Mouse (Mus musculus) midbrain, embryonic 13.5 days (tissue): ENCODE data around the gene Rps15. TPM values are rescaled to one million over a fixed set of nuclear protein-coding genes. Genes with fewer than 3 reads are reported as not detected.

Source experiments
- ATAC-seq: fragments of 200-750 bp; cut with Nextera tagmentation; 2 replicates; pipeline ENCODE4 v1.8.0; 2017; ENCODE audit warnings: mild to moderate bottlenecking, moderate TSS enrichment, moderate library complexity
- H3K27ac ChIP-seq: fragments of 300-500 bp; sonication (generic); 2 replicates; pipeline ENCODE4 v1.5.1; 2015; ENCODE audit warnings: inconsistent platforms, mild to moderate bottlenecking, moderate library complexity
- H3K27me3 ChIP-seq: fragments of 300-500 bp; sonication (generic); 2 replicates; pipeline ENCODE4 v1.6.1; 2015; ENCODE audit warnings: mild to moderate bottlenecking, inconsistent platforms
- H3K36me3 ChIP-seq: fragments of 300-500 bp; sonication (generic); 2 replicates; pipeline ENCODE4 v1.6.1; 2015; ENCODE audit warnings: mild to moderate bottlenecking, inconsistent platforms
- H3K4me1 ChIP-seq: fragments of 300-500 bp; sonication (generic); replicated peaks from 2 replicates; pipeline ENCODE4 v1.6.1; 2015; ENCODE audit warnings: inconsistent platforms
- H3K4me2 ChIP-seq: fragments of 300-500 bp; sonication (generic); replicated peaks from 2 replicates; pipeline ENCODE4 v1.6.1; 2015; ENCODE audit warnings: moderate library complexity, mild to moderate bottlenecking, inconsistent platforms
- H3K4me3 ChIP-seq: fragments of 300-500 bp; sonication (generic); replicated peaks from 2 replicates; pipeline ENCODE4 v1.5.1; 2015; ENCODE audit warnings: mild to moderate bottlenecking, inconsistent platforms
- H3K9ac ChIP-seq: fragments of 300-500 bp; sonication (generic); replicated peaks from 2 replicates; pipeline ENCODE4 v1.6.1; 2015; ENCODE audit warnings: mild to moderate bottlenecking, inconsistent platforms
- H3K9me3 ChIP-seq: fragments of 300-500 bp; sonication (generic); 2 replicates; pipeline ENCODE4 v1.6.1; 2016; ENCODE audit warnings: mild to moderate bottlenecking, inconsistent platforms
- WGBS: fragments of 180-500 bp; shearing (Covaris S2); methylation state at CpG from one replicate; pipeline ENCODE4 v1.1.7; 2015; 5-methylcytosine and 5-hydroxymethylcytosine counted together
- polyA plus RNA-seq: library from polyadenylated mRNA; unstranded; fragments of >200 nt; fragmentation: Nextera tagmentation; extraction: Ambion mirVana; gene quantifications from 2 replicates; pipeline ENCODE4 v1.2.1, GENCODE M21; 2015

Rps15 gene
- polyA plus RNA-seq, 1 experiment from 2014 or later: 631 TPM

GRCm38 (mm10) chr10:80262776-80263365 is 29.4 kb upstream of the Rps15 start:
- Histone ChIP-seq H3K36me3 (peaks cover 24% of the 10 kb centered on the region), H3K27ac (no peak overlapping the region), H3K9ac (no peak overlapping the region), H3K27me3 (no peaks in the 10 kb centered on the region), H3K9me3 (no peaks in the 10 kb centered on the region), H3K4me2 (no peak overlapping the region), H3K4me3 (no peak overlapping the region), H3K4me1 (peaks cover 64% of the 10 kb centered on the region)
- WGBS: 92% methylated on average over 10 of the region's 10 CpGs
- no peak for ATAC-seq

- Histone ChIP-seq H3K4me3 (peak overlapping the region; percentile 92), H3K4me1 (peaks cover 70% of the 10 kb centered on the region), H3K9me3 (no peaks in the 10 kb centered on the region), H3K27me3 (no peaks in the 10 kb centered on the region), H3K9ac (peak overlapping the region; percentile 98), H3K4me2 (peak overlapping the region; percentile 85), H3K27ac (peak overlapping the region; percentile 67), H3K36me3 (peaks cover 13% of the 10 kb centered on the region; the same call in 1 of the 2 replicates)
- ATAC-seq: peak; percentile 75
- WGBS: 2% methylated on average over 79 of the region's 81 CpGs
Observed at GRCm38 (mm10) chr10:80264341-80265148, 27.7 kb upstream of the Rps15 start.

DNA sequence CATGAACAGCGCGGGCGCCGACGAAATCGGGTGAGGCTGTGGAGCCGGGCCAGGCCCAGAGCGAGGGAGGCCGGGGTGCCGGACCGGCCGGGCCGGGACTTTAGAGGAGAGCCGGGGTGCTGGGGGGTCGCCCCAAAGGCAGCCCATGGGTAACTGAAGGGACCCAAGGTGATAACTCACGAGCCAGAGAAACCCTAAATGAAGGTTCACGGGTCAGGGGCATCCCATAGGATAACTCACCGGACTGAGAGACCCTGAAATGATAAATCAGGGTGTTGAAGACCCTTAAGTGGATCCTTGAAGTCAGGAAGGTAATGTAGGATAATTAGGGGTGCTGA is 27.1 kb upstream of the Rps15 start:
- Histone ChIP-seq H3K9ac (peak overlapping the region; percentile 98), H3K36me3 (peaks cover 13% of the 10 kb centered on the region; the same call in 1 of the 2 replicates), H3K27me3 (no peaks in the 10 kb centered on the region), H3K4me1 (peaks cover 69% of the 10 kb centered on the region), H3K27ac (peak overlapping the region; percentile 67), H3K9me3 (no peaks in the 10 kb centered on the region), H3K4me2 (peak overlapping the region; percentile 85), H3K4me3 (peak overlapping the region; percentile 92)
- no peak for ATAC-seq
- under 1% methylated on average over 18 of the region's 18 CpGs for WGBS

- Histone ChIP-seq H3K4me1 (peaks cover 68% of the 10 kb centered on the region), H3K9ac (peak overlapping the region; percentile 53)
Observed at GRCm38 (mm10) chr10:80270099-80270498, 22.2 kb upstream of the Rps15 start.

DNA sequence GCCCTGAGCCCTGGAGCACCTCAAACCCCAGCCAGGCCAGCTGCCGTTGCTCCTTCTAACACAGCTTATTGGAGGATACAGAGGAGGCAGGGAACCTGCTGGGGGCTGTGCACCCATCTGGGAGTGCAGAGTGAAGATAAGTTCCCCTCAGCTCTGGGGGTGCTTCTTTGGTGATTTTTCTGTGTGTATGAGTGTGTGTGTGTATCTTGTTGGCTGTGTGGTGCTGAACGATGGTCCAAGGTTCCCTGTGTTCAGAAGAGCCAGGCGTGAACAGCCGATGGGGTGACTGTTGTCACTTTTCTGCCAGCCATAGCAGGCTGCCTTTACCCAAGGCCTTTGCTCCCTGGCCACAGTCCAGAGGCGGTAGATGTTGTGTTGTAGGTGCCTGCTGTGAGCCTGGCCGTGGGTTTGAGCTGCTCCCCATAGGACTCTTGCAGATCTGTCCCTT is 21.5 kb upstream of the Rps15 start:
- peaks cover 33% of the 10 kb centered on the region for H3K36me3 ChIP-seq
- peak overlapping the region; percentile 53 for H3K9ac ChIP-seq
- peaks cover 65% of the 10 kb centered on the region for H3K4me1 ChIP-seq
- H3K27me3 ChIP-seq: no peaks in the 10 kb centered on the region
- no peak for ATAC-seq
- no peak overlapping the region for H3K4me3 ChIP-seq
- WGBS: 76% methylated on average over 6 of the region's 6 CpGs
- H3K9me3 ChIP-seq: no peaks in the 10 kb centered on the region
- H3K27ac ChIP-seq: 0 out of 2 replicates have a peak overlapping the region, but pooled peaks have one; percentile 30
- H3K4me2 ChIP-seq: no peak overlapping the region

More at GRCm38 (mm10) chr10:80270099-80270498, 22.2 kb upstream of the Rps15 start:
- no peak for ATAC-seq
- H3K9me3 ChIP-seq: no peaks in the 10 kb centered on the region
- no peaks in the 10 kb centered on the region for H3K27me3 ChIP-seq
- no peak overlapping the region for H3K4me3 ChIP-seq
- H3K27ac ChIP-seq: 0 out of 2 replicates have a peak overlapping the region, but pooled peaks have one; percentile 30
- no peak overlapping the region for H3K4me2 ChIP-seq
- peaks cover 29% of the 10 kb centered on the region for H3K36me3 ChIP-seq
- WGBS: 100% methylated on average over 2 of the region's 2 CpGs

GRCm38 (mm10) chr10:80271186-80271843 is 20.9 kb upstream of the Rps15 start:
- Histone ChIP-seq H3K9ac (peak overlapping the region; percentile 53), H3K27me3 (no peaks in the 10 kb centered on the region), H3K9me3 (no peaks in the 10 kb centered on the region), H3K4me2 (no peak overlapping the region), H3K36me3 (peaks cover 38% of the 10 kb centered on the region), H3K27ac (no peak overlapping the region), H3K4me3 (no peak overlapping the region), H3K4me1 (peaks cover 59% of the 10 kb centered on the region)
- WGBS: 89% methylated on average over 5 of the region's 5 CpGs
- ATAC-seq: no peak

DNA sequence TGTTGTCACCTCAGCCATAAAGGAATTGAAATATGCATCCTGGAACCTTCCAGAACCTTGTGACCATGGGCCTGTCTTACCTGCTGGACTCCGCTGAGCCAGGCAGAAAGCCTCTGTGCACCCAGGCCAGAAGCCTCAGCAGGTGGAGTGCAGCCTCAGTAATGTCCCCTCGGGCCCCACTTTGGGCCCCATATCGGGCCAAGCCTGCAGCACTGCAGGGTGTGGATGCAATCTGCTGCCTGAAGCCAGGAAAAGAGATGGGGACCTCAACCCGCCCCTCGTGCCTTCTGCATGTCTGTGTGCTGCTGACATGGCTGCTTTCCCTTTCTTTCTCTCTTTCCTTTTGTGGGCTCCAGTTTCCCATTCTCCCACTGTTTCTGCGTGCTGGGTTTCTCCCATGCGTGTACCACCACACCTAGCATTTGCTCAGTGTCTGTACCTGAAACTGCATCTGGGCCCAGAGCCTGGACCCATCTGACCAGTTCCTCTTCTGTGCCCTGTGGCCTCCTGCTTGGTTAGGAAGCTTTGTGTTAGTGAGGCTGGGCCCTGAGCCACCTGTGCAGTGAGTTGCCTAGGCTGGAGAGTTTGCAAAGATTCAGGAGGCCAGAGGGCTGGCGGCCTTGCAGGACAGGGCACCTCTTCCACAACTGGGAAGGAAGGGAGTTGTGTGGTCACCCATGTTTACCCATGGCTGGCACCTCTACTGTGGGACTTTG is 20.2 kb upstream of the Rps15 start:
- no peaks in the 10 kb centered on the region for H3K9me3 ChIP-seq
- peaks cover 43% of the 10 kb centered on the region for H3K36me3 ChIP-seq
- no peaks in the 10 kb centered on the region for H3K27me3 ChIP-seq
- H3K4me1 ChIP-seq: peaks cover 52% of the 10 kb centered on the region
- ATAC-seq: no peak
- 91% methylated on average over 8 of the region's 8 CpGs for WGBS
- H3K4me3 ChIP-seq: no peak overlapping the region
- no peak overlapping the region for H3K27ac ChIP-seq
- H3K4me2 ChIP-seq: no peak overlapping the region
- H3K9ac ChIP-seq: no peak overlapping the region; the same call in 1 of the 2 replicates

DNA sequence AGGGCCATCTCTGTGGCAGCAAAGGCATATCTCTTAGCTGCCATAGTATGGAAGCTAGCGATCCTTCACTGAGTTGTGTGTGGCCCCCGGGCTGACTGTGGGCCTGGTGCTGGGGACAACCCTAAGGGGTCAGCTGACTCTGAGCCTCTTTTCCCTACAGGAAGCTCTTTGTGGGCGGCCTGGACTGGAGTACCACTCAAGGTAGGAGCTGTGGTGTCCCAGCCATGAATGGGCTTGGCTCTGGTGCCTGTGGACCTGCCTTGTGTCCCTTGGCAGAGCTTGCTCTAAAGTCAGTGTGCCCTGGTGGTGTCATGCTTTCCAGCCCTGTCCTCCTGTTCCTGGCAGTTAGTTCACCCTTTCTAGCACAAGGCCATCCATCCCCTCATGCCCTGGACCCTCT is 18.4 kb upstream of the Rps15 start:
- Histone ChIP-seq H3K4me2 (no peak overlapping the region), H3K4me1 (peaks cover 34% of the 10 kb centered on the region), H3K36me3 (peaks cover 50% of the 10 kb centered on the region), H3K27me3 (no peaks in the 10 kb centered on the region), H3K4me3 (no peak overlapping the region), H3K9ac (no peak overlapping the region), H3K9me3 (no peaks in the 10 kb centered on the region), H3K27ac (no peak overlapping the region)
- no peak for ATAC-seq
- 91% methylated on average over 3 of the region's 3 CpGs for WGBS

- peaks cover 12% of the 10 kb centered on the region for H3K4me1 ChIP-seq
- H3K9me3 ChIP-seq: no peaks in the 10 kb centered on the region
- no peaks in the 10 kb centered on the region for H3K27me3 ChIP-seq
- H3K9ac ChIP-seq: no peak overlapping the region
- H3K4me2 ChIP-seq: no peak overlapping the region
- no peak for ATAC-seq
- H3K4me3 ChIP-seq: no peak overlapping the region
- no peak overlapping the region for H3K27ac ChIP-seq
- H3K36me3 ChIP-seq: peaks cover 71% of the 10 kb centered on the region
- 84% methylated on average over 5 of the region's 5 CpGs for WGBS
Observed at GRCm38 (mm10) chr10:80276238-80276637, 16.0 kb upstream of the Rps15 start.

DNA sequence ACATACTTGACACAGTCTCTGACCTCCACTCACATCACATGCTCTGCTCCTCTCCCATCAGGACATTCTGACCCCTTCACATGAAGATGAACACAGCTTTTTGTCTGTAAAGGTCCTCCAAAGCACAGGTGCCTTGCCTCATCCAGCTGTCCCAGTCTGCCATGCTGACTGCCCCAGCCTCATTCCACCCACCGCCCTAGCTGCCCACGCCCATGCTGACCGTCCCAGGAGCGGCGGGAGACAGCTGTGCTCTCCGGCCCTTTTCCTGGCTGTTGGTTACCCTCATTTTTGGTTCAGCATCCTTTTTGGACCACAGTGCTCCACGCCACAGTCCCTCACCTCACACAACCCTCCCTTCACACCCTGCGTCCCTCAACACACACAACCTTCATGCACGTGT is 13.9 kb upstream of the Rps15 start:
- Histone ChIP-seq H3K4me3 (no peak overlapping the region), H3K27ac (no peak overlapping the region), H3K4me2 (no peak overlapping the region), H3K36me3 (peaks cover 88% of the 10 kb centered on the region), H3K9me3 (no peaks in the 10 kb centered on the region), H3K9ac (no peak overlapping the region), H3K4me1 (peaks cover 10% of the 10 kb centered on the region), H3K27me3 (no peaks in the 10 kb centered on the region)
- ATAC-seq: no peak
- WGBS: 96% methylated on average over 9 of the region's 9 CpGs

- 93% methylated on average over 12 of the region's 12 CpGs for WGBS
- Histone ChIP-seq H3K4me1 (peaks cover 10% of the 10 kb centered on the region), H3K9ac (no peak overlapping the region), H3K27me3 (no peaks in the 10 kb centered on the region), H3K36me3 (peaks cover 89% of the 10 kb centered on the region), H3K4me2 (no peak overlapping the region), H3K27ac (no peak overlapping the region), H3K9me3 (no peaks in the 10 kb centered on the region), H3K4me3 (no peak overlapping the region)
- ATAC-seq: no peak
Observed at GRCm38 (mm10) chr10:80279273-80279672, 13.0 kb upstream of the Rps15 start.
